Mouse (Mus musculus) ovary, postnatal 10 days (tissue): Measurements from ENCODE around the gene Slc6a9.

Source experiments
- DNase-seq: peaks from one replicate; pipeline ENCODE4 v3.0.0; 2022; ENCODE audit warnings: low spot score

Slc6a9 gene

DNA sequence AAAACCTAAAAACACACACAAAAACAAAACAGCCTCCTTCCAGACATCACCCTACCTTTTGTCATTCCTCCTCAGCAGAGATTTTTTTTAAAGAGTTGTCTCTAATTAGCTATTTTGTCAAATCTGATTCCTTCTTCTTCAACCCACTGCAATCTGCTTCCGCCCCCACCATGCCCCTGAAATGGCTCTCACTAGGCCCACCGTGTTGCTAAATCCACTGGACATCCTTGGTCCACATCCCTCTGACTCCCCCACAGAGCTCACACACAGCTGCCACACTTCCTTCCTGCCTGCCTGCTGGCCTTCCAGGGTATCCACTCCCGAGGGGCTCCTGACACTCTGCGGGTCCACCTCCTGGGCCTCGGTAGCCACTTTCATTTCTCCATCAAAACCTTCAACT lies 44.4 kb downstream of the Slc6a9 start:
- DNase-seq = no peak

DNA sequence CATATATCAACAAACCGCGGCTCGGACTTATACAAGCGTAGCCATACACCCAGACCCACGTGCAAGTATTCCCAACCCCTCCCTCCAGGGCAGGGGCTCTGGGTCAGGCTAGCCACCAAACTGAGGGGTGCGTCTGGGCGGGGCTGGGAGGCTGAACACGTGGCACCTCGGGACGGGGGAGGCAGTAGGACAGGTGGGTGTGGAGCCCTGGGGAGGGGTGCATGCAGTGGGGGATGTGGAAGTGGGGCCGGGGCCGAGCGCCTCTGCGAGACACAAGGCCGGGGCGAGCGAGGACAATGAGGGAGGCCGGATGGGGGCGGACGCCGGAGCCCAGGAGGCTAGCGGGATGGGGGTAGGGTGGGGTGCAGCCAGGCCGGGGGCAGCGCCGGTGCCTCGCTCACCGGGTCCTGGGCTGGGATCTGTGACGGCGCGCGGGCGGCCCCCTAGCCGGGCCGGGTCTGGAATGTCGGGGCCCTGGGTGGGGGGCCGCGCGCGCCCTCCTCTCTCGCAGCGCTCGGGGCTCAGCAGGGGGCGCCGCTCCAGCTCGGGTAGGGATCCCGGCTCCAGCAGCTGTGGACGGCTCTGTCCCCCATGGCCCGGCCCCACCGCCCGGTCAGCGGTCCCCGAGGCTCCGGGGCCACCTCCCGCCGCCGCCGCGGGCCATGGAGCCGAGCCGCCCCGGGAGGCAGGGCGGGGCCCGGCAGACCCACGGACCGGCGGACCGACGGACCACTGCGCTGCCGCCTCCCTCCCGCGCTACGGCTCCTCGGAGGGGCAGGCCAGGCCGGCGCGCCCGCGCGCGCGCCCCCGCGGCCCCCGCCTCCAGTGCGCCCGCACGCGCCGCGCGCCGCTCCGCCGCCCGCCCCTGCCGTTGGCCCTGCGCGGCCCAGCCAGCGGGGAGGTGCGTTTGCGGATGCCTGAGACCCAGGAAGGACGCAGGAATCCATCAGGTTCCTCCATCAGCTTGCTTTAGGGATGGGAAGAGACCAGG lies 48.7 kb downstream of the Slc6a9 start, which contains the start of gene B4galt2:
Gene B4galt2 (minus strand): TSS at position 787 of the 991 bp plus-strand sequence.
- no peak for DNase-seq

DNA sequence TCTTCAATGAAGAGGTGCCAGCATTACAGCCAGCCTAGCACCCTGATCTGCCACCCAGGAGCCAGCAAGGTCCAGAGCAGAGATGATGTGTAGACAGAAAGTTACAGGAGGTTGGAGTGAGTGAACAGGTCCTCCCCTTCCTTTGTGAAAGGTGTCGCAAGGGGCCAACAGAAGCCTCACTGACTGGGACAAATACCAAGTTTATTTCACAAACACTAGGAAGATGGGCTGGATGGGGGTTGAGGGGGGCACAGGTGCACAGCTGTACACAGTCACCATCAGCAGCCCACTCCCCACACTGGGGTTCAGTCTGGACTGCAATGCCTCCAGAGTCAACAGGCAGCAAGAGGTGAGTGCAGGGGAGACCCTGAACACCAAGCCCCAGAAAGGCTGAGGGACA lies 49.8 kb downstream of the Slc6a9 start:
- DNase-seq = no peak

DNA sequence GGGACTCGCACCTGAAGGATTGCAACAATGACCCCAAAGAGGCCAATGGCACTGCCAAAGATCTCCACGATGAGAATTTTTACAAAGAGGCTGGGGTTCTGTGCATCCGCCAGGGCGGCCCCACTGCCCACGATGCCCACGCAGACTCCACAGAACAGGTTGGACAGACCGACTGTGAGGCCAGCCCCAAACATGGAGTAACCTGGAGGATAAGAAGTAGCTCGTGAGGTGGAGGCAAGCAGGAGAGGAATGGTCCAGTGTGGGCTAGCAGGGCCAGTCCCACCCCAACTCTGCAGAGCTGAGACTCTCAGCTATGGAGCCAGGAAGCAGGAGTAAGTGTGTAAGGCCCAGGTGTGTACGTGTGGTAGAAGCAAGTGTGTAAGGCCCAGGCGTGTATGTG lies 50.8 kb downstream of the Slc6a9 start:
- DNase-seq = no peak

DNA sequence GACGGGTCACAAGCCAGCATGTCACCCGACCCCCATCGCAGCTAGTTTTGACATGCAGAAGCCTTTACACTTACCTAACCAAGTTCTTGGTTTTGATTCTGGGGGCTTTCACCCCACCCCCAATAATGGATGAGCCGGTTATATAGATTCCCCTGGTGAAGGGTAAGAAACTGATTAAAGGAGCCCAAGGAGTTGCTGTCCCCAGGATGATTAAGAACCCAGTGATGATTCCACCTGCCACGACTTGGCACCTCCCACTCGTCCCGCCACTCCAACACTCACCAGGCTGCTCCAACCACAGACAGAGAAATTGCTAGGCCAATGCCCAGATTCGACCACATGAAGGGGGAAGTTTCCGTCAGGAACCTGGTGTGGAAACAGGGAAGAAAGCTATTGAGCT lies 51.7 kb downstream of the Slc6a9 start:
- DNase-seq = no peak

DNA sequence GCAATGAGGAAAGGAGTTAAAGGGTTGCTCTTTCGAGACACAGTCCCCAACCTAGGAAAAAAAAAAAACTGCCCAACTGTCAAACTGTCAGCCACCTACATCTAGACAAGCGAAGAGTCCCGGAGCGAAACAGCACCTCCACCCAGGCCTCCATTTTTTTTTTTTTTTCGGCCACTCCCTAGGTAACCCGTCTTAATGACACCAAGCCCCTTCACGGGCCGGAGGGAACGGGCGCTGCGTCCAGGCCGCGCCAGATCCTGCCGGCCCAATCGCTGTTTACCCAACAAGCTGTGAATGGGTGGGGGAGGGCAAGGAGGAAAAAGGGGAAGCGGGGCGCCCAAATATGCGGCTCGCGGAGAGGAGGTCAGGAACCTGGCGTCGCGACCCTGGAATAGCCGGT lies 52.3 kb downstream of the Slc6a9 start:
- no peak for DNase-seq

DNA sequence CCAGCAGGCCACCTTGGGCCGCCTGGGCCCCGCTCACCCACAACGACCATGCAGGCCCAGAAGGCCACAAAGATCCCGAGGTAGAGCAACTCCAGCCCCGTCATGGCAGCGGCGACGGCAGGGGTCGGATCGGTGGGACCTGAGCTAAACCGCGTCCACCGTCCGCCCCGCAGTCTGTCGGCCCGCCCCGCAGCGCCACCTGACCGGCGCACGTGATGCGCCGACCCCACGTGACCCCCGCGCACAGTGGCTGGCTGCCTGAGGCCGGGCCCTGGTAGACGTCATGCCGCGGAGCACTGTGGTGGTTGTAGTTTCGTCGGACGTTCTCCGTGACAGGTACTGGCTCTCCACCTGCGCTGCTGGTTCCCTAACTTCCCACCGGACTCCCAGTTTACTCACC lies 52.8 kb downstream of the Slc6a9 start, which contains the start of gene Atp6v0b:
Gene Atp6v0b (minus strand): TSS at position 201 of the 400 bp plus-strand sequence.
- DNase-seq = peak; percentile 81

DNA sequence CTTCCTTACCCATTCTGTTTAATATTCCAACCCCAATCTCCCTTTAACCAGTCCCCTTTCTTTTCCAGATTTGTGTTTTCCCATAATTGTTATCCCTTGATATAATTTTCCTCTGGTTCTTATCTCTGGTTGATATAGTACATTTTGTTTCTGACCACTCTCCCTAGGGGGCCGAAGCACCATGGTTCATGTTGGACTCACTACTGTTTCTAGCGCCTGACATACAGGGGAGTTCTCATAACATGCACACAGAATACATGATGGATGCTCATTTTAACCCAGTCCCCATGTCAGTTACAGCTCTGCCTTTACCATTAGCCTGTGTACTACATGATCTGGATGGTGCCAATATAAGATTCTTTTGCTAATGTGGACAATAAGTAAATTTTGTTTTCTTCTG lies 53.6 kb downstream of the Slc6a9 start:
- DNase-seq = no peak

DNA sequence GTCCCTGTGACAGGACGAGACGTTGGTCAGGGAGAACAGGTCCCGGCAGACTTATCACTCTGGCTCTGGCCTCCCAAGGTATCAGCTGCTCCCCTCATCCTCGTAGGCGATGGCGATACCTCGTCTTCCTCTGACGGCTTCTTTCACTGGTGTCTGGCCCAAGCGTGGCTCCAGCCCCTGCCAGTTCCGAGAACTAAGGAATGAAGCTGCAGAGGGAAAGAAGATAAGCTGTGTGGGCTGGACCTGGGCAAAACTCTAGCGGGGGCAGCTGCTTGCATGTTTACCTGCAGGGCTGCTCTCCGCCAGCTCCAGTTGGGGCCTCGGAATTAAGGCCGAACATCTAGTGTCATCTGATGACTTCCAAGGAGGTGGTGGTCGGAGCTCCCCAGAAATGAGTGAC lies 55.2 kb downstream of the Slc6a9 start:
- no peak for DNase-seq

DNA sequence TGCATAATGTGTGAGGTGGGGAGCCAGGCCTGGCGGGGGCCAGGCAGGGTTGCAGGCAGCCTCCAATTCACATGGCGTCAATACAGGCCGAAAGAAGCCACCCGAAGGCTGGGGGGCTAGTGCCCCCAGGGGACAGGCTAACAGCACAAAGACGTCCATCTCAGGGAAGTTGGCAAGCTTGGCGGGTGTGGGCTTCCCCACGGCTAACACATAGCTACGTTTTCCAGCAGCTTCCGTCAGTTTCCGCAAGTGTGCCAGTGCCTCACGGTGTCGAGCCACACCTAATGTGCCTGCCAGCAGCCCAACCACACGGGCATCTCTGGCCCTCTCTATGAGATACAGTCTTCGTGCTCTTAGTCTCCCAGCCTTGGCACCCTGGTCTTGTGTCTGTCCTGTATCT lies 55.7 kb downstream of the Slc6a9 start:
- DNase-seq = no peak

DNA sequence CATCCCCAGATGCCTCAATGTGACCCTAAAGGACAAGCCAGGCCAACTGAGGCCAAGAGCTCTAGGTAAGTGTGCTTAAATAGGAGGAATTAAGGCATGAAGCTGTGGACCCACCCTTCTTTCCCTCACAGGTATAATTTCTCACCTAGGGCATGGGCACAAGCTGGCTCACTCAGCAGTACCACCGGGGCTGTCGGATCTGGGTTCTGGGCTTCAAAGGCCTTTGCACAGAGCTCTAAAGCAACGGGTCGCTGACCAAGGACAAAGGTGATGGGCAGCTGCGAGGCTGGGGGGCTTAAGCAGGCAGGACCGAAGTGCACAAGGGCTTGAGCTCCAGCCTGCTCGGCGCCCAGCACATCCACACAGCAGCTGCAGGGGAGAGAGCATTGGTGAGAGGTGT lies 56.4 kb downstream of the Slc6a9 start:
- no peak for DNase-seq

DNA sequence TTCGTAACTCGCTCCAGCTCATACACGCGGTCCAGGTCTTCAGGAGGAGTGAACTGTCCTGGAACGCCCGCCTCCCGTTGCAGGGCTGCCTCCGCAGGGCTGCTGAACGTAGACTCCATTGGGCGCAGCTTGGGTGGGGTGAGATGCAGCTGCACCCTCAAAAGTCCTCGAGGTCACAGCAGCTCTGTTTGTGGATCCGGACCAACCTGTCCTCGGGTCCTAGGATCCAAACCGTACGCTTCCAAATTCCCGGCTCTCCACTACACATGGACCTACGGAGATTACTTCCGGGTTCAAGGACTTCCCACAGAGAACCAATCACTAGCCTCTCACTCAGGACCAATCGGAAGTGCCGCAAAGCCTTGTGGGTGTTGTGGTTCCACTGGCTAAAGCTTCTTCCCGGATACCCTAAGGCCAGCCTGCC lies 57.4 kb downstream of the Slc6a9 start, which contains the start of gene Dph2:
Gene Dph2 (minus strand): TSS at position 295 of the 424 bp plus-strand sequence.
- no peak for DNase-seq

DNA sequence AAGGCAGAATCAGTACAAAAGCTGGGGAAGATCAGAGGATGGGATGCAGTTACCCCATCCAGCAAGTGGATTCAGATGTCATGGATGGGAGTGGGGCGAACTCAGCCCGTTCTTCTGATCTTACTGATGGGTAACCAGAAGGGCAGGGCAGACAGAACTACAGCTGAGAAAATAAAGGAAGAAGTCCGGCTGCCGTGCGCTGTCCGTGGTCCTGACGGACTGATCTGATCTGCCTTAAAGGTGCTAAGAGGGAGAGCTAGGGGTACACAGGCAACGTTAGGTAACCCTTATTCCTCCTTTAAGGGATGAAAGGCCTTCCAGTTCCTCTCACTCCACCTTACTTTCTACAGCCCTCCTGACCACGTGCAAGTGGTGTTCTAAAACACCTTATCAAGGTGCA lies 59.1 kb downstream of the Slc6a9 start:
- no peak for DNase-seq

DNA sequence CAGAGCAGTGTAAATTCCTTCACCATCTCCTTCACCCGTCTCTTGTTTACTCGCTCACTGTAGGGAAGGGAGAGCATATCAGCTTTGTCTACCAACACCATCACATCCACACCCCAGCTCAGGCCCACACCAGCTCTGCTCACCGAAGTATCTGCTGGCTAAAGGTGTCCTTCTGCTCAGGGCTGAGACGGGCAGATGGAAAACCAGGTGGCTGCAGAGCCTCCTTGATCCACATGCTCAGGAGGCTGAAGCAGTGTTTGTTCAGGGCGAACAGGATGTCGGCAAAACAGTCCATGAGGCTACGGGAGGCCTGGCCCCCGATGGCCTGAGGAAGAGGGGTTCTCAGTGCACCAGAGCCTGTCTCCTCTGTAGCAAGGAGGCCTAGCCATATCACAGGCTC lies 60.3 kb downstream of the Slc6a9 start:
- no peak for DNase-seq

DNA sequence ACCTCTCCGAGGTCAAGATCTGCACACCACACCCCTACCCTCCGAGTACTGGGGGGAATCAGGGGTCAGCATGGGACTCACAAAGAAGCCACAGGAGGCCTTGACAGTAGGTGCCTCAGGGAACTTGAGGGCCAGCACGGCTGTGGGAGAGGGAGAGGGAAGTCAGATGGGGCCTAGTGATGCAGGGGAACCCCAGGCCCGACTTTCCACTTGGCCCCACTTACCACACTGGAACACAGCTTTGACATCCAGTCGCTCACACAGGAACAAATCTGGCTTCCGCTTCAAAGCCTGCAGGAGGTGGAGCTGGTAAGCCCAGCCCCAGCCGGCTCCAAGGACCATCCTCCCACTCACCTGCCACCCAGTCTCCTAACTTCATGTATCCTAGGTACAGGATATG lies 61.0 kb downstream of the Slc6a9 start:
- no peak for DNase-seq

DNA sequence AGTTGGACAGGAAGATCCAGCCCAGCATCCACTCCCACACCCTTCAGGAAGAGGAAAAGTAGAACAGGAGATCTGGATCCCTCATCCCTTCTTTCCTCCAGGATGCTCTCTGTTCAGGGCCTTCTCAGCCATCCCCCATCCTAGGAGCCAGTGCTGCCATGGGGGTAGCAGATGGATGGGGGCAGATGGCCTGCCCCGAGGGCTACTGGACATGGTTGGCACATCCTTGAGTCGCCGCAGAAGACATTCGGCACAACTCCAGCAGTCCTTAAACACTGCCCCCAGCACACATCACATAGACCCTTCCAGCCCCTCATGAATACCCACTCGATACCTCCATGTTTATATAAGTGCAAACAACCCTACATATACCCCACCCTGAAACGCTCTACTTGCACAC lies 61.7 kb downstream of the Slc6a9 start:
- DNase-seq = no peak

DNA sequence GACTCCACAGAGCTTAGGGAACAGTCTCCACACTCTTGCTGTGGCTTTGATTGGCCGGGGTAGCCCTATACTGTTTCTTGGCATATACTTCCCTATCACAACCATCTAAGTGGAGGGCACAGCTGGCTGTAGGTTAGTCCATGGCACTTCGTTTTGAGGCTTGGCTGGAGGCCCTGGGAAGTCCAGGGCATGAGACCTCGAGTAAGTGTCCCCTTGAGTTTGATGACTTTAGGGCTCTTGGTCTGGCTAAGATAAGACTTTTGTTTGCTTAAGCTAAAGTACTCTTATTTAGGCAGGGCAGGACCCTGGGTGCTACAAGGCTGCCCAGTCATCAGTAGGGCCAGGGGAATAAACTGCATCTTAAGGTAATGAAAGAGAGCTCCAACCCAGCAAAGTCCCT lies 63.8 kb downstream of the Slc6a9 start:
- DNase-seq = no peak

DNA sequence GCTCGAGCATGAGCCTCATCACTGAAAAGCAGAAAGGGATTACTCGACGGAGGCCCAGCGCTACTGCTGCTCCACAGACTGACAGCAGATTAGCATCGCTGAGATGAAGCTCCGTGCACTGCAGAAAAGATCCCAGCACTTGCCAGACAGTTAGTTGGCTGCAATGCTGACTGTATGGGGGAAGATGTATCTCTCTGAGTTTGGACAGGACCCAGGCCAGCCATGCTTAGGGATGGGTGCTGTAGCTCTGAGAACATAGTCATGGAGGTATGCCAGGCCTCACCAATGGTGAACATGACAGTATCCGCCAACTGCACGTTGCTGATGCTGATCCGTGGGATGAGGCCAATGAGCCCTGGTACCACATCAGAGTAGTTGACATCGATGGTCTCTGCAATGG lies 69.8 kb downstream of the Slc6a9 start:
- DNase-seq = no peak

DNA sequence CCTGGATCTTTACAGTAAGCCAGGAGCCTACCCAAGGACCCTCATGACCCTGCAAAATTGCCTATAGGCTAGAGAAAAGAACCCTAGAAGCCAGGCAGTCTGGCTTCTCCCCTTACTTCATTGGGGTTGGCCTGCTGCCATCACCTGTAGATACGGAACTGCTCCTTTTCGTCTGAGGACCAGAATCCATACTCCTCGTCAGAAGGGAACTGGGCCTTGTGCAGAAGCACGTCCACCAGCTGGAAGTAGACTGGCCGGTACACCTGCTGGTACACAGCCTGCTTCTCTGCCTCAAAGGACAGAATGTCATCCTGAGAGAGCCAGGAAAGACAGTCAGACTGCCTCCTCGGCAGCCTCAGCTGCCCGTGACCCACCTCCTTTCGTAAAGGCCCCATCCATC lies 70.5 kb downstream of the Slc6a9 start:
- no peak for DNase-seq

DNA sequence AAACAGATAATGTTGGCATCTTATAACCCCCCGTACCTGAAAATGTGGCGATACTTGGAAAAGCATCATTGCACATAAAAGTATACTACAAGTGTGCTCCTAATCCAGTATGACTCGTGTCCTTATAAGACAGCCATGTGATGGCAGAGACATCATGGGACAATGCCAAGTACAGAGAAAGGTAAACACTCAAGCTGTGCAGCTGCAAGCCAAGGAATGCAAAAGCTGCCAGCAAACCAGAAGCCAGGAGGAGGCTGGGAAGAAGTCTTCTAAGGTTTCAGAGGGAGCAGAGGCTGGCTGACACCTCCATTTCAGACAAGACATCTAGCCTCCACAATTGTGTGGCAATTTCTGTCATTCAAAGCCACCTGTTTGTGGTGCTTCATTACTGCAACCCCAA lies 71.9 kb downstream of the Slc6a9 start:
- DNase-seq = no peak

DNA sequence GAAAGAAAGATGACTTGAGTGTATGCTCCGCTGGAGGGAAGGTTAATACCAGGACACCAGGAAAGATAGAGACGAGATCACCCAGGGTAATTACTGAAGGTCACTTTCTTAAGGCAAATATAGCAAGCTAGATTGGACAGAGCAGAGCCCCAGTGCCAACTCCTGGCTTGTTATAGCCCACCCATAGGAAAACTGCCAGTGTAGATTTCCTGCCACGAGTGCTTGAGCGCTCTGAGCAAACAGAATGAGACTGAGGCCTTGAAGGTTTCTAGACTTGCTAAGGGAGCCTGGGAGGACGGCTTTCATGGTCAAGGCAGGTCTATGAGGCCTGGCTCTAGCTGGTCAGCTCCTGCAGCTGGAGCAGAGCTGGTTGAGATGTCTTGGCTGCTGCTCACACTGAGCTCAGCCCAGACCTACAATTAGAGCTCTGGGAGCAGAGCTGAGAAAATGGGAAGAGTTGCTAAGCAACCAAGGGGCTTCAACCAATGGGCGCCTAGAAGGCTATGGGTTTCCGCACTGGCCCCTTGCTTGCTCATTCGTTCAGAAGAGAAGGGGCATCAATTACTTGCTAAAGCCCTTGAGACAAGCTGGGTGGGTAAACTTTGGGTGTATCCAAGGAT lies 74.6 kb downstream of the Slc6a9 start:
- DNase-seq = no peak

DNA sequence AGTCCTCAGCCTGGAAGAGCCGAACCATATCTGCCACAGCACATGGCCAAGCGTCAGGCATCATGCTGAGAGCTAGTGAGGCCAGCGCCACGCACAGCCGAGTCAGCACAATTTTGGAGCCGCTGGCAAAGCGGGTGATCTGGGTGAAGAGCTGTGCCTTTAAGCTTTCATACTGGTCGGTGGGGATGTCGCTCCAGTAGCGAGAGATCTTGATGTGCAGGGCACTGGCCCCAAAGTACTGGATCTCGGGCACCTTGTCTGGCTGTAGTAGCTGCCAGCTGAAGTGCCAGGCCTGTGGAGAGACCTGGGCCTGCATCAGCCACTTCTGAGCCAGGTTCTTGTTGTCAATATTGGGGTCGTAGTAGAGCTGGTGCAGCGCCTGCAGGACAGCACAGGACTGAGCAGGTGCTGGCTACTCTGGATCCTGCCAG lies 77.8 kb downstream of the Slc6a9 start:
- DNase-seq = no peak

DNA sequence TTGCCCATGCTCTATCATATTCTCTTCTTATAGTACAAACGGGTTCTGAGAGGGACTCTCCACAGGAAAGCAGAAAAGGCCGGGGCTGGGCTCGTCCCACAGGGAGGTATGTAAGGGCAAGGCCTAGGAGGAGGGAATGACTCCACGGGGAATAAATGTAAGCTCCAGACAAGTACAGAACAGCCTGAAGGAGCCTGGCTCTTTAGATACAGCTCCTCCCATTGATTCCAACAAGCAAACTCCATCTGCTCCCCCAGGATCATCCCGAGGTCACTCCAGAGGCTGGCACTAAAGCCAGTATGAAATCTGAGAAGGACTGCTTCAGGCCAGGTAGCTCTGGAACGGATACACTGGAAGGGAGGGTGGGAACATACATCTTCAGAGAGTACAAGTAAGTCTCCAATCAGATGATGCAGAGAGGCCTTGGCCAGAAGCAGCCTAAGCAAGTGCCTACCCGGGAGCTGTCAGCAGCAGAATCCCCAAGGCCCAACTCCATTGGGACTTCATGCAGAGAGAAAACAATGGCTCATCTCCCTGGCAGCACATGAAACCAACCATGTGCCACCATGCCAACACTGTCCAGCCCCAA lies 78.5 kb downstream of the Slc6a9 start:
- no peak for DNase-seq
